Mouse (Mus musculus) frontal cortex, adult (tissue): ENCODE results near the gene Adam30.

Source experiments
- ATAC-seq: cut with Nextera tagmentation; 2 replicates; pipeline ENCODE4 v1.9.2; 2017; ENCODE audit warnings: mild to moderate bottlenecking, moderate library complexity, mixed read lengths; ENCODE audit not compliant: low TSS enrichment

Adam30 gene

GRCm38 (mm10) chr3:98187777-98188176 is 27.3 kb downstream of the Adam30 start:
- ATAC-seq, result no peak

- ATAC-seq, result no peak
Observed at GRCm38 (mm10) chr3:98197711-98198532, 37.5 kb downstream of the Adam30 start.

- ATAC-seq, result no peak
Observed at GRCm38 (mm10) chr3:98199747-98200146, 39.3 kb downstream of the Adam30 start.

- ATAC-seq, result no peak
Observed at GRCm38 (mm10) chr3:98203282-98203681, 42.9 kb downstream of the Adam30 start.

- ATAC-seq, result no peak
Observed at GRCm38 (mm10) chr3:98206977-98207376, 46.5 kb downstream of the Adam30 start.

GRCm38 (mm10) chr3:98209161-98209560 is 48.7 kb downstream of the Adam30 start:
- ATAC-seq, result no peak

- ATAC-seq, result peak; percentile 27; the same call in 1 of the 2 replicates
Observed at GRCm38 (mm10) chr3:98210860-98211259, 50.4 kb downstream of the Adam30 start.

GRCm38 (mm10) chr3:98211301-98212081 is 51.1 kb downstream of the Adam30 start:
- peak; percentile 99 for ATAC-seq
